Mouse (Mus musculus): ENCODE results near the gene Snrpd3. TPM values are rescaled to one million over a fixed set of nuclear protein-coding genes. Genes with fewer than 3 reads are reported as not detected.
"Not testable (repeated sequence)": the region's sequence is repeated elsewhere in the genome, so short reads cannot be mapped to it uniquely, and the experiment has no call there.

Gene Snrpd3
- polyA plus RNA-seq, 1 experiment from 2014 or later: 58.8 TPM

DNA sequence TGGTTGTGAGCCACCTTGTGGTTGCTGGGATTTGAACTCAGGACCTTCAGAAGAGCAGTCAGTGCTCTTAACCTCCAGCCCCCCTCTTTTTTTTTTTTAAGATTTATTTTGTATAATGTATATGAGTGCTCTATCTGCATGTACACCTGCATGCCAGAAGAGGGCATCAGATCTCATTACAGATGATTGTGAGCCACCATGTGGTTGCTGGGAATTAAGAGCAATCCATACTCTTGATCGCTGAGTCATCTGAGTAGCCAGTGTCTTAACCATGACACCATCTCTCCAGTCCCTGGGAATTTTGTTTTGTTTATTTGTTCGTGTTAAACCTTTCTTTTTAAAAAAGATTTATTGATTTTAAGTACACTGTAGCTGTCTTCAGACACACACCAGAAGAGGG is 49.4 kb downstream of the Snrpd3 start:
- WGBS (ENCODE audit: insufficient replicate concordance): 84% methylated on average over 2 of the region's 2 CpGs
- not testable (repeated sequence) for H3K27me3 ChIP-seq (ENCODE audit: insufficient read depth, low read length); ATAC-seq; DNase-seq; H3K9me3 ChIP-seq (ENCODE audit: low read length); H3K9ac ChIP-seq (replicated peaks); H3K4me3 ChIP-seq (ENCODE audit: low read depth, low read length); H3K36me3 ChIP-seq (replicated peaks; ENCODE audit: insufficient read depth, low read length); H3K4me2 ChIP-seq (ENCODE audit: low read depth, low read length); H3K27ac ChIP-seq (ENCODE audit: low read depth)
- TF ChIP-seq CTCF (IDR thresholded peaks at IDR 0.05; ENCODE audit: low read depth): 0 out of 2 replicates have a peak, but pooled peaks have one; percentile 30
- peaks cover 24% of the 10 kb centered on the region for H3K4me1 ChIP-seq (ENCODE audit: insufficient read depth)

DNA sequence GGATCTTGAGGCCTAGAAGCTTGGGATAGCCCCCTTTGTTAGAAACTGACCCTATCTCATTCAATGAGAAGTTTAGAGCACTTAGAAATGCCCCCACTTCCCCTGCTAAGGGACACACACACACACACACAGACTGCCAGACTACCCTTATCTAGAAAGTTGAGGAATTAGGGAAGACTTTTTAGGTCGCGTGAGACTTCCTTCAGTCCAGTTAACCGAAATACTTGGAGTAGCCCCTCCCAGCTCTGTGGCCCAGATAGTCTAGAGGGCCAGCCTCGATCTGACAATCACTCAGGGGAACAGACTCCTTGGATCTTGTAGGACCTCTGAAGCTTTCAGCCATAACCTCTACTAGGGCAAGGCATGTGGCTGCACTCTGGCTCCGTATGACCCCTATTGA is 50.7 kb downstream of the Snrpd3 start:
- Histone ChIP-seq H3K9me3 (ENCODE audit: low read length) (no peaks in the 10 kb centered on the region), H3K9ac (replicated peaks) (no peak overlapping the region), H3K4me3 (ENCODE audit: low read depth, low read length) (no peak overlapping the region), H3K4me2 (ENCODE audit: low read depth, low read length) (peak overlapping the region; percentile 55), H3K36me3 (replicated peaks; ENCODE audit: insufficient read depth, low read length) (no peaks in the 10 kb centered on the region), H3K27ac (ENCODE audit: low read depth) (peak overlapping the region; percentile 34), H3K27me3 (ENCODE audit: insufficient read depth, low read length) (no peaks in the 10 kb centered on the region), H3K4me1 (ENCODE audit: insufficient read depth) (peaks cover 24% of the 10 kb centered on the region)
- WGBS (ENCODE audit: insufficient replicate concordance): 39% methylated on average over 5 of the region's 5 CpGs
- TF ChIP-seq CTCF (IDR thresholded peaks at IDR 0.05; ENCODE audit: low read depth) (no peak), EP300 (IDR thresholded peaks at IDR 0.05; ENCODE audit: low read depth) (no peak)
- DNase-seq (no peak), ATAC-seq (no peak)

DNA sequence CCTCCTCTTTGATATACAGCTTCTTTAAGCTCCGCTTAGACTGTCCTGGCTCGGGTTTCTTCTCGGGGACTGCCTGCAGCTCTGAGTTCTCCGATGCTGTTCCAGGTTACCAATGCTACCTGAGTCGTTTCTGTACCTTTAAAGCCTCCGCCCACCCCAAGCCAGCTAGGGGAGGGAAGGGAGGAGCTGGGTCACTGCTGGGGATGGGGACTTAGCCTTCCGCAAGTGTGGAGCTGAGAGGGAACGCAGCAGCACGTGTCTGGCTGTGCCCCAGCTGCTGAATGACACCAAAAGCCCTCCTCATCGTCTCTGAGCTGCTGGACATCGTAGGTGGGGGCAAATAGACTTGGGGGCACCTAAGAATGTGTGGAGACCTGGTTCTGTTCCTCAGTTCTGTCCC is 51.1 kb downstream of the Snrpd3 start:
- peak overlapping the region; percentile 55 for H3K4me2 ChIP-seq (ENCODE audit: low read depth, low read length)
- ATAC-seq: peak; percentile 54; the same call in 1 of the 2 replicates
- no peaks in the 10 kb centered on the region for H3K36me3 ChIP-seq (replicated peaks; ENCODE audit: insufficient read depth, low read length)
- DNase-seq: no peak
- peak overlapping the region; percentile 35 for H3K27ac ChIP-seq (ENCODE audit: low read depth)
- H3K4me1 ChIP-seq (ENCODE audit: insufficient read depth): peaks cover 24% of the 10 kb centered on the region
- H3K9me3 ChIP-seq (ENCODE audit: low read length): no peaks in the 10 kb centered on the region
- 35% methylated on average over 11 of the region's 11 CpGs for WGBS (ENCODE audit: insufficient replicate concordance)
- 0 out of 2 replicates have a peak overlapping the region, but pooled peaks have one; percentile 16 for H3K9ac ChIP-seq (replicated peaks)
- no peaks in the 10 kb centered on the region for H3K27me3 ChIP-seq (ENCODE audit: insufficient read depth, low read length)
- no peak for TF ChIP-seq EP300 (IDR thresholded peaks at IDR 0.05; ENCODE audit: low read depth)
- TF ChIP-seq CTCF (IDR thresholded peaks at IDR 0.05; ENCODE audit: low read depth): no peak
- peak overlapping the region; percentile 38 for H3K4me3 ChIP-seq (ENCODE audit: low read depth, low read length)

DNA sequence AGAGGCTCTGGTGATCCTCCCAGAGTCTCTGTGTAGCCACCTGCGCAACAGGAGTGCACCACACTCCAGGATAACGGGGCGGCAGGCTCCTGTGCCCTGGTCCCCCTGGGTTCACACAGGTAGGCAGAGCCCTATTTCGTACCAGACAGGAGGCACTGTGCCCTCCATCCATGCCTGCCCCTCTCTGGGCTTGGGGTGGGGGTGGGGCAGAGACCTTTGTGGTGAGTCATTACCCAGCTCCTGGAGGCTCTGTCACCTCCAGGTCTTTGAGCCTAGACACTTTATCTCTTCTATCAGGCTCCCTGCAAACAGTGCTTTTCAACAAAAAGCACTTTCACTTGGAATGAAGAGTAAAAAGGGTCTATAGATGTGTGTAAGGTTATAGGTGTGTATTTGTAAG is 51.5 kb downstream of the Snrpd3 start:
- TF ChIP-seq EP300 (IDR thresholded peaks at IDR 0.05; ENCODE audit: low read depth) (no peak), CTCF (IDR thresholded peaks at IDR 0.05; ENCODE audit: low read depth) (no peak)
- H3K9ac ChIP-seq (replicated peaks): 0 out of 2 replicates have a peak overlapping the region, but pooled peaks have one; percentile 16
- H3K27me3 ChIP-seq (ENCODE audit: insufficient read depth, low read length): no peaks in the 10 kb centered on the region
- DNase-seq: peak; percentile 44
- no peaks in the 10 kb centered on the region for H3K36me3 ChIP-seq (replicated peaks; ENCODE audit: insufficient read depth, low read length)
- WGBS (ENCODE audit: insufficient replicate concordance): 48% methylated on average over 4 of the region's 4 CpGs
- peaks cover 21% of the 10 kb centered on the region for H3K4me1 ChIP-seq (ENCODE audit: insufficient read depth)
- H3K4me3 ChIP-seq (ENCODE audit: low read depth, low read length): peak overlapping the region; percentile 38
- H3K4me2 ChIP-seq (ENCODE audit: low read depth, low read length): peak overlapping the region; percentile 55
- peak overlapping the region; percentile 35; the same call in 1 of the 2 replicates for H3K27ac ChIP-seq (ENCODE audit: low read depth)
- ATAC-seq: peak; percentile 32; the same call in 1 of the 2 replicates
- H3K9me3 ChIP-seq (ENCODE audit: low read length): no peaks in the 10 kb centered on the region

DNA sequence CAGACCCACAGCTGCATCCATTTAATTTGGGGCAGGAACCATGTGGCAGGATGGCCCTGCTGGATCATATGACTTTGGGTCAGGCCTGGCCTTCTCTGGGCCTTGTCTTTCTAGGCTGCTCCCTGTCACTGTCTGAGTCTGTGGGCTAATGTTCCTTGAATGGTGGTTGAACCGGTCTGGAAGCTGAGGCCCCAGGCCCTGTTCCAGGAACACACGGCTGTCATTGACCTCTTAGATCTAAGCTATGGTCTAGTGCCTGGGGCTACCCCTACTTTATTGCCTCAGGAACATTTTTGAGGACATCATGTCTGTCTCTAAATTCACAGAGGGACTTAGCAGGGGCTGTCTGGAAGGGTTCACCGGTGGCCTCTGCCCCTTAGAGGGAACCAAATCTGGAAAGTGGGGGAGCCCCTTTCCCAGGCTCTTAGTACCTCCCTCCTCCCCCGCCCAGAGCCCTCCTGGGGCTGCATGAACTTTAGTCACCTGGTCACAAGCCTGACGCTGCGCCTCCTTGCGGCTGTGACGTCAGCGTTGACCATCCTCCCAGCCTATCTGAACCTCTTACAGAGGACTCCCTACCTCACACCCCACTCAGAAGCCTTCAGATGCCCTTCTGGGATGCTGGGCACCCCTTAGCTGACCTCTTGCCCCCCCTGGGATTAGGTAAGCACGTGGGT is 53.8 kb downstream of the Snrpd3 start:
- Histone ChIP-seq H3K4me3 (ENCODE audit: low read depth, low read length) (no peak overlapping the region), H3K36me3 (replicated peaks; ENCODE audit: insufficient read depth, low read length) (no peaks in the 10 kb centered on the region), H3K9me3 (ENCODE audit: low read length) (no peaks in the 10 kb centered on the region), H3K4me2 (ENCODE audit: low read depth, low read length) (no peak overlapping the region), H3K9ac (replicated peaks) (no peak overlapping the region), H3K27me3 (ENCODE audit: insufficient read depth, low read length) (no peaks in the 10 kb centered on the region), H3K27ac (ENCODE audit: low read depth) (no peak overlapping the region), H3K4me1 (ENCODE audit: insufficient read depth) (peaks cover 7% of the 10 kb centered on the region)
- no peak for DNase-seq
- 39% methylated on average over 10 of the region's 10 CpGs for WGBS (ENCODE audit: insufficient replicate concordance)
- no peak for TF ChIP-seq EP300 (IDR thresholded peaks at IDR 0.05; ENCODE audit: low read depth)
- no peak for TF ChIP-seq CTCF (IDR thresholded peaks at IDR 0.05; ENCODE audit: low read depth)
- ATAC-seq: no peak

DNA sequence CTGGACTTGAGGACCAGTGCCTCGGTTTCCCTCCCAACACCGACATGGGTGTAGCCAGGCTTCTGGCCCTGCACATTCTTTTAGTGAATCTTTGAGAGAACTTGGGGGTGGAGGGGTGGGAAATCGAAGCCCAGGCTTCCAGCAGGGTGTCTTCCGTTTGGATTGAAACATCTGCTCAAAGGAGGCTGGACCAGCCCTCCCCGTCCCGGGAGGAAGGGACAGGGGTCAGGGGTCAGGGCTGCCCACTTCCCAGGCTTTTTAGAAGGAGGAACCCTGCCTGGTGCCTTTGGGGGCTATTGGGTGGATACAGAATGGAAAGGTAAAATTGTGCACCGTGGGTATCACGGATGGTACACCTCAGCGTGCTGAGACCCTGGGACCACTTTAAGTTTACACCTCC is 54.6 kb downstream of the Snrpd3 start:
- H3K36me3 ChIP-seq (replicated peaks; ENCODE audit: insufficient read depth, low read length): no peaks in the 10 kb centered on the region
- no peak for ATAC-seq
- H3K4me3 ChIP-seq (ENCODE audit: low read depth, low read length): no peak overlapping the region
- H3K27me3 ChIP-seq (ENCODE audit: insufficient read depth, low read length): no peaks in the 10 kb centered on the region
- H3K9ac ChIP-seq (replicated peaks): no peak overlapping the region
- no peaks in the 10 kb centered on the region for H3K9me3 ChIP-seq (ENCODE audit: low read length)
- 70% methylated on average over 9 of the region's 9 CpGs for WGBS (ENCODE audit: insufficient replicate concordance)
- TF ChIP-seq CTCF (IDR thresholded peaks at IDR 0.05; ENCODE audit: low read depth): no peak
- no peak for TF ChIP-seq EP300 (IDR thresholded peaks at IDR 0.05; ENCODE audit: low read depth)
- H3K27ac ChIP-seq (ENCODE audit: low read depth): no peak overlapping the region
- no peak for DNase-seq
- no peak overlapping the region for H3K4me2 ChIP-seq (ENCODE audit: low read depth, low read length)
- H3K4me1 ChIP-seq (ENCODE audit: insufficient read depth): peaks cover 7% of the 10 kb centered on the region

All from liver, postnatal 0 days (tissue).